Mouse (Mus musculus): Measurements from ENCODE around the gene Glt1d1.
"Not testable (repeated sequence)": the region's sequence is repeated elsewhere in the genome, so short reads cannot be mapped to it uniquely, and the experiment has no call there.

Gene Glt1d1

DNA sequence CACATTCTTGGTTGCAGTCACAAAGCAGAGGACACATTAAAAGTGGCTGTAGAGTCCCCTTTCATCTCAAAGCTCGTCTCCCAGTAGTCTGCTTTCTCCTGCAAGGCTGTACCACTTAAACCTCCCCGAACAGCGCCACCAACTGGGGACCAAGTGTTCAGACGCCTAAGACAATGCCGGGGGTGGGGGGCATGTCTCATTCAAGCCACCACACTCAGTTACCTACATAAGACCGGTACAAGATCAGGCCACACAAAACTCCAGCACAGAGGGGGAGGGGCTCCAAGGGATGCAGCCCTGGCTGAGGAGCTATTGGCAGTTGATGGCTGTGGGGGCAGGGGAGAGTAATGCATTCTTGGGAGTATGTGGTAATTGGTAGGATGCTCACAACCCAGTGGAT lies 68.1 kb downstream of the Glt1d1 start:
- DNase-seq = no peak

DNA sequence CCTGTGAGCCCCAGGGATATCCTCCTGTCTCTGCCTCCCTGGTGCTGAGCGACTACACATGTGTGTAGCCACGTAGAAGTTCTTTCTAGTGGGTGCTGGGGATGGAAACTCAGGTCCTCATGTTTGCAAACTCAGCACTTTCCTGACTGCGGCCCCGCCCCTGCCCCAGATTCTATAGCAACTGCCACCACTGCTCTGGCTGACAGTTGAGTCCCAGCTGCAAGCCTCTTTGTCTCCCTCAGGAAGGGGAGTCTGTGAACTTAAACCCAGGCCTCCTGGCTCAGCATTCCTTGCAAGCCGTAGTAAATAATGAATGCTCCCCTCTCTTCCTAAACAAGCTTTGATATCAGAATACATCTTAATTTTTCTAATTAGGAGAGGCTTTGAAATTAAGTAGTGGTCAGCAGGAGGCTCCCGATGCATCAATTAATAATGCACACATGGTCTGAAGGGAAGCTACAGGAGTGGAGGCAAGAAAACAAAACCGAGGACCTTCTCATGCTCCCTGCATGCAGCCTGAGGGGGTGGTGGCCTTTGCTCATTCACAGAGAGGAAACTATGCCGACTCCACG lies 71.6 kb downstream of the Glt1d1 start:
- DNase-seq = no peak

GRCm38 (mm10) chr5:127705225-127705624 lies 73.2 kb downstream of the Glt1d1 start:
- no peak for DNase-seq

- DNase-seq = no peak
These were observed 73.9 kb downstream of the Glt1d1 start for GRCm38 (mm10) chr5:127705976-127706375.

GRCm38 (mm10) chr5:127708143-127708542 lies 76.1 kb downstream of the Glt1d1 start:
- DNase-seq = no peak

DNA sequence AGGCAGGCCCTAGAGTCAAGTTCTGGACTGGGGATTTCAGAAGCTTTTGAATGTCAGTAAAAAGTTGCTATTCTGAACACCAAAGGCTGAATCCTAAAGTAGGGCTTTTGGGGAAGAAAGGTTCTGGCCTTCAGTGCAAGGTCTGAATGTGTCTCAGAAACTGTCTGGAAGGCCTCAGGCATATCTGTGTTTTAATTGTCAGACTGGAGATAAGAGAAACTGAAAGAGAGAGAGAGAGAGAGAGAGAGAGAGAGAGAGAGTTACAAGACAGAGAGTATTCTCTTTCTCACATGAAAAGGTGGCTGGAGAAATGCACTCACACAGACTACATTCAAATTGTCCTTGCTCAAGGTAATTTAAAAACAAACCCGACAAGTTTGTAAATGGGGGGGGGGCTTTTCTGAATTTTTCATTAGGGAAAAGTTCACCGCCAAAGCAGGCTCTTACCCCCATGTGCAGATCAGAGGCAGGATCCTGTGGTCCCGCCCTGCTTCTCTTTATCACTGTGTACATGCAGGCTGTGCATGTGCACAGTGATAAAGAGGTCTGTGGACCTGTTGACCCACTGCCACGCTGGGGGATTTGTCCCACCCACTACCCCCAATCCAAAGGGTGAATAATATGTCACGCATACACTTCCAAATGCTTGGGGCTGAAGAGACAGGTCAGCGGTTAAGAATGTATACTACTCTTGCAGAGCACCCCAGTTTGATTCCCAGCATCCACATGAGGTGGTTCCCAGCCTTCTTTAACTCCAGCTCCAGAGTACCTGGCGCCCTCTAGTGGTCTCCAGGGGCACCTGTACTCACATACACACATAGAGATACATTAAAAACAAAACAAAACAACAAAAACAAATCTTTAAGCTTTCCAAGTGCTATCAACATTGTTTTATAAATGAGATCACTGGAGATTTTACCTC lies 83.0 kb downstream of the Glt1d1 start:
- no peak for DNase-seq

DNA sequence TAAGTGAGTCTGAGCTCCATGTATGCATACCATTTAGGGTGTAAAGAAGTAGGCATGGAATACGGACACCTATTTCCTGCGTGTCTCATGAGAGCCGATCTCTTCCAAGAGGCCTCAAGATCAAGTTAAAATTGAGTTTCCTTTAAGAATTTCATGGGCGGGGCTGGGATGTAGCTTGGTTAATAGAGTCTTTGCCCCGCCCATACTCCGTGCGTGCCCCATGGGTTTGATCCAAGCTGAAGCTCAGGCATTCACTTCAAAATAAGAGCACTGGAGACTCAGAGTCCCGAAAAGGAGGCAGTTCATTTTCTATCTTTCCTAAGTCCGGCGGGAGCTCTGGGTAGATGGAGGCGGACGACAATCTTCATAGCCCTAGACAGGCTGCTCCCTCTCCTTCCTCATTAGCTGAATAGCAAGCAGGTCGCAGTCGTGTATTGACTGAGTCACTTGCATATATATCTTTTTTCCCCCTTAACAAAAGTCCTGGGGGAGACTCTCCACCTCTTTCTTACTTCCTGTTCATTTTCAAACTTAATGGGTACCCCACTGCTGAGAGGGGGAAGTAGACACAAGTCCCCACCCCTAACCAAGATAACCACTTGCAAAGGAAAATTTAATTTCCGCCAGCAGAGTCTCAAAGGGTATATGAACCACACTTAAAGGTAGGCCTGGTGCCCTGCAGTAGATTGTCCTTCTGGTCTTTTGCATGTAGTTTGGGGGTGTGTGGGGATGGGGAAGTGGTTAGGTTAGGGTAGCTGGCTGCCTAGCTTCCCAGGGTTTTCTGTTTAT lies 88.7 kb downstream of the Glt1d1 start:
- DNase-seq = peak; percentile 62 to 67

GRCm38 (mm10) chr5:127722171-127722570 lies 90.1 kb downstream of the Glt1d1 start:
- not testable (repeated sequence) for DNase-seq

- no peak for DNase-seq
These were observed 98.3 kb downstream of the Glt1d1 start for GRCm38 (mm10) chr5:127730351-127730750.

GRCm38 (mm10) chr5:127741331-127741730 lies 109.3 kb downstream of the Glt1d1 start:
- DNase-seq = no peak

GRCm38 (mm10) chr5:127749540-127749939 lies 117.5 kb downstream of the Glt1d1 start:
- not testable (repeated sequence) for DNase-seq

DNA sequence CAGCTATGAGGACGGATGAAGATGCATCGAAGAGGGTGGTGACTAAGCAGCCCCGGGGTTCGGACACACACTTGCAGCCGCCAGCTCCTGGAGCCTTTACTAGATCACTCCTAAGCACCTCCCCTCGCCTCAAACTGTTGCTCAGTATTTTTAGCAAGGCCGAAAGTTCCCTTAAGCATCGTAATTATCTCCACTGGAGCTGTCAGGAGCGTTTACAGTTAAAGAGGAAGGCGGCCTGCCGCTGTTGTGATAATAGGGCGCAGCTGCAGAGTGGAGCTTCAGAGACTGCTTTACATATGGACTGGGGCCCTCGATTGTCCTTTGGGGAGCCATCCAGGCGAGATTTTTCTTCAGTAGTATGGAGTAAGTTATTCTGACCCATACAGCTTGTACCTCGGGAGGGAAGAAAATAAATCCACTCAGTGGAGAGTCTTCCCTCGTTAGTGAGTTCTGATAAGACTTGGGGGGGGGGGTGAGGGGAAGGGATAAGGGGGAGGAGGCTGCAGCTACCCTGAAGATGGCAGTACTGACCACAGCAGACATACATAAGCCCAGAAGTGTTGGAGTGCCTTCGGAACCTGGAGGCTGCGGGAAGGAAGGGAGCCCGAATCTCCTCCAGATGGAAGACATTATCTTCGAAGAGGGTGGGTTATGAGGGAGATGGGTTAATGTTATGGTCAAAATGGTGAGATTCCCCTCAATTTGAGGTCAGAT lies 119.4 kb downstream of the Glt1d1 start:
- peak; percentile 22 to 23 for DNase-seq

DNA sequence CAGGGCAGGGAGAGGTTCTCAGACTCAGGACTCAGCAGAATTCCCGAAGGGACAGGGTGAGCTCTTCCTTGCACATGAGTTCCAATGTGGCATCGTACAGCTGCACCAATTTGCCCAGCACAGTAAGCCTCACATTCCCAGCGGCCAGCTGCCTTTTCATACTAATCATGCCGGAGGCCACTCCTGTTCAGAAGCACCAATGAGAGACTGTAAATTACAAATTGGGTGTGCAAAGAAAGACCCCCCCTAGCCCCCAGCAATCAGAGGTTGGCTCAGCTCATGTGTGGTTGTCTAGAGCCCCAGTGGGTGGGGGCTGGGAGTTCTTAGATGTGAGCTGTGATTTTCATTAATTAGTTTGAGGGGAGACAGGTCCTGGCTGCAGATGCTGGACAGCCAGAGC lies 123.5 kb downstream of the Glt1d1 start:
- DNase-seq = no peak

DNA sequence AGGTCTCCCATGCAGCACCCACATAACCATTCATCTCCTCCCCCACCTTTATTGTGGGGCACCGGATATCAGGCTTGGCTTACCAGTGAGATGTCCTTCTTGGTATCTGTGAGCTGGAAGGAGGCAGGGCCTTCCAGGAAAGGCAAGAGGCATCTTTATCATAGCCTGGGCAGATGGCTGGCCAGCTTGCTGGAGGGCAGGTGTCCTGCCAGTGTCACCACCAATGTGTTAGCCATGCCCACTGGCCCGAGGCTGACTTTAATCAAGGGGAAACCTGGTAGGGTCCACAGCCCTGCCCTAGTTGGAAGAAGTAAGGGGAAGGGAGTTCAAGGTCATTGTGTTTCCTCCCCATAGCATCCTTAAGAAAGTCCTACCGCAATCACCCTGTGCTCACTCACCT lies 123.9 kb downstream of the Glt1d1 start:
- no peak for DNase-seq

- no peak for DNase-seq
These were observed 124.8 kb downstream of the Glt1d1 start for GRCm38 (mm10) chr5:127756671-127757423.

GRCm38 (mm10) chr5:127758576-127758975 lies 126.5 kb downstream of the Glt1d1 start:
- no peak for DNase-seq

All from kidney, postnatal 4 days (tissue).